Mouse (Mus musculus) central nervous system, embryonic 18 days (tissue): ENCODE results near the gene Stk25. TPM values are rescaled to one million over a fixed set of nuclear protein-coding genes. Genes with fewer than 3 reads are reported as not detected.

ENCODE experiments used
- polyA plus RNA-seq: library from polyadenylated mRNA; depleted of rRNA; stranded (reverse); fragments of >200 nt; gene quantifications from 2 replicates; pipeline ENCODE4 v1.2.3, GENCODE M21; 2012; rRNA removed

The Stk25 gene
- 396 and 402 TPM in 2 replicates for polyA plus RNA-seq

DNA sequence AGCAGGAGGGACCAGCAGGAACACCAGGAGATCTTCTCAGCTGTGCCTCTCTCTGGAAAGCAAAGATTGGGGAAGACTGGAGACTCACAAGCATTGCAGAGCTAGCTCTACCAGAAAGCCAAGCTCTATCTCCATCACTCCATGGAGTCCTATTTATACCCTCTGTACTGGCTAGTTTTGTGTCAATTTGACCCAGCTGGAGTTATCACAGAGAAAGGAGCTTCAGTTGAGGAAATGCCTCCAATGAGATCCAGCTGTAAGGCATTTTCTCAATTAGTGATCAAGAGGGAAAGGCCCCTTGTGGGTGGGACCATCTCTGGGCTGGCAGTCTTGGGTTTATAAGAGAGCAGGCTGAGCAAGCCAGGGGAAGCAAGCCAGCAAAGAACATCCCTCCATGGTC is at the start of gene Stk25:
TSS of gene Stk25 (minus strand) at position 101 of the 400 bp plus-strand sequence.

DNA sequence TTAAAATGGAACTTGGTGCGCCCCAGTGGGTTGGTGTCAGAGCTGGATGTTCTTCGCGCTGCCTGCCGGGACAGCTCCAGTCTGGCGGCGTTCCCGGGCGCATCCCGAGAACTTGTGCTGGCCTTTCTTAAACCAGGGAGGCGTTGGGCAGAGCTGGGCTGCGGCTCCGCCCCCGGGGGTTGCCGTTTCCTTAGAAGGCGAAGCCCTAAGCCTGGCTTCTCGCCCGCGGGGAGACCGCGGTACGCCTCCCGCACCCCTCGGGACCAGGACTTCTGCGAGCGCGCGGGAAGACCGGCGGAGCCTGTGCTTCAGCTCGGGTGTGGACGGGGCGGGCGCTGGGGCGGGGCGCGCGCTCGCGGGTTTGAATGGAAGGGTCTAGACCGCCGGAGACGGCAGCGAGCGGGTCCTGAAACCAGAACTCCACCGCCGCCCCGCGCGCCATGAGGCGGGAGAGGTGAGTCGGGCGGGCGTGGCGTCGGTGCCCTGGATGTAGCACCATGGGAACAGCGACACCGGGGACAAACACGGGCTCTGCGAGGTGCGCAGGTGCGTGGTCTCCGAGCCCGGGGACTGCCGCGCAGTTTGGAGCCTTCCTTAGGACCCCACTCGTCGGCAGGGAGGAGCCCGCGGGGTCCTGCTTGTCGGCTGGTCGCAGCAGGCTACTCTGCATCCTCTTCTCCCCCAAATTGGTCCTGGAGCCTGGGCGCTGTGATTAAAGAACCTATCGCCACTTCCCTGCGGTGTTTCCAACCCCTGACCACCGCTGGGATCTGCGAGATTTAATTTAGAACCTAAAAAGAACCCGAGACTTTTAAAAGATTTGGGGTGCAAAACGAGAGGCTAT is 27.2 kb upstream of the Stk25 start, which contains the start of gene Bok:
TSS of gene Bok (plus strand) at position 260 of the 844 bp plus-strand sequence.

Other genes starting within 250 kb of the Stk25 start
- 72.4 and 79.9 TPM in 2 replicates for gene Hdlbp, start 179.8 kb downstream of the Stk25 start, polyA plus RNA-seq
- 3.2 and 4.2 TPM in 2 replicates for gene Farp2, start 146.6 kb downstream of the Stk25 start, polyA plus RNA-seq
- 84.4 and 91.5 TPM in 2 replicates for gene Bok, start 27.0 kb upstream of the Stk25 start, polyA plus RNA-seq
- 61.7 and 62.5 TPM in 2 replicates for gene Atg4b, start 92.8 kb upstream of the Stk25 start, polyA plus RNA-seq
- gene Thap4, start 96.2 kb upstream of the Stk25 start, polyA plus RNA-seq = 46.6 and 51.7 TPM in 2 replicates
- gene Dtymk, start 143.3 kb upstream of the Stk25 start, polyA plus RNA-seq = 191 and 196 TPM in 2 replicates
- gene Ing5, start 145.3 kb upstream of the Stk25 start, polyA plus RNA-seq = 8.7 and 9.1 TPM in 2 replicates
- 17.2 and 18.9 TPM in 2 replicates for gene D2hgdh, start 166.2 kb upstream of the Stk25 start, polyA plus RNA-seq
- 0.07 TPM in 1 of 2 replicates, not detected in the other for gene Gal3st2, start 202.6 kb upstream of the Stk25 start, polyA plus RNA-seq